Mouse (Mus musculus) forebrain, embryonic 15.5 days (tissue): Measurements from ENCODE around the gene Sys1. TPM values are rescaled to one million over a fixed set of nuclear protein-coding genes. Genes with fewer than 3 reads are reported as not detected.

Experiments used
- ATAC-seq: fragments of 200-750 bp; cut with Nextera tagmentation; replicated peaks from 2 replicates; pipeline ENCODE4 v1.8.0; 2017; ENCODE audit warnings: mild to moderate bottlenecking, moderate TSS enrichment, moderate library complexity
- H3K27ac ChIP-seq: fragments of 300-500 bp; sonication (generic); replicated peaks from 2 replicates; pipeline ENCODE4 v1.5.1; 2015; ENCODE audit warnings: mild to moderate bottlenecking, inconsistent platforms
- H3K27me3 ChIP-seq: fragments of 300-500 bp; sonication (generic); 2 replicates; pipeline ENCODE4 v1.6.1; 2015; ENCODE audit warnings: inconsistent platforms
- H3K36me3 ChIP-seq: fragments of 300-500 bp; sonication (generic); 2 replicates; pipeline ENCODE4 v1.6.1; 2015; ENCODE audit warnings: mild to moderate bottlenecking, inconsistent platforms
- H3K4me1 ChIP-seq: fragments of 300-500 bp; sonication (generic); 2 replicates; pipeline ENCODE4 v1.6.1; 2015; ENCODE audit warnings: inconsistent platforms
- H3K4me2 ChIP-seq: fragments of 300-500 bp; sonication (generic); replicated peaks from 2 replicates; pipeline ENCODE4 v1.6.1; 2015; ENCODE audit warnings: mild to moderate bottlenecking, inconsistent platforms
- H3K4me3 ChIP-seq: fragments of 300-500 bp; sonication (generic); 2 replicates; pipeline ENCODE4 v1.5.1; 2015; ENCODE audit warnings: mild to moderate bottlenecking, inconsistent platforms
- H3K9ac ChIP-seq: fragments of 300-500 bp; sonication (generic); replicated peaks from 2 replicates; pipeline ENCODE4 v1.6.1; 2015; ENCODE audit warnings: mild to moderate bottlenecking, inconsistent platforms
- H3K9me3 ChIP-seq: fragments of 300-500 bp; sonication (generic); 2 replicates; pipeline ENCODE4 v1.6.1; 2016; ENCODE audit warnings: inconsistent platforms
- WGBS: fragments of 180-500 bp; shearing (Covaris S2); methylation state at CpG from one replicate; pipeline ENCODE4 v1.1.7; 2015; ENCODE audit warnings: mixed read lengths; 5-methylcytosine and 5-hydroxymethylcytosine counted together
- polyA plus RNA-seq: library from polyadenylated mRNA; unstranded; fragments of >200 nt; fragmentation: Nextera tagmentation; extraction: Ambion mirVana; gene quantifications from 2 replicates; pipeline ENCODE4 v1.2.1, GENCODE M21; 2015

Gene Sys1
- polyA plus RNA-seq, 1 experiment from 2014 or later: 76.6 TPM

- H3K4me2 ChIP-seq: no peak overlapping the region
- no peak overlapping the region for H3K27ac ChIP-seq
- peaks cover 5% of the 10 kb centered on the region; the same call in 1 of the 2 replicates for H3K36me3 ChIP-seq
- no peak for ATAC-seq
- no peaks in the 10 kb centered on the region for H3K9me3 ChIP-seq
- no peak overlapping the region for H3K9ac ChIP-seq
- peaks cover 17% of the 10 kb centered on the region for H3K4me1 ChIP-seq
- H3K27me3 ChIP-seq: no peaks in the 10 kb centered on the region
- 57% methylated on average over 2 of the region's 2 CpGs for WGBS
- H3K4me3 ChIP-seq: no peak overlapping the region
Observed at GRCm38 (mm10) chr2:164494126-164494525, 37.4 kb downstream of the Sys1 start.

- no peaks in the 10 kb centered on the region for H3K9me3 ChIP-seq
- 63% methylated on average over 1 of the region's 1 CpGs for WGBS
- H3K9ac ChIP-seq: no peak overlapping the region
Observed at GRCm38 (mm10) chr2:164496331-164496730, 39.6 kb downstream of the Sys1 start.

GRCm38 (mm10) chr2:164496847-164497690 lies 40.3 kb downstream of the Sys1 start, which contains the start of gene Pigt:
Gene Pigt (plus strand): TSS chr2:164497520.
- H3K27ac ChIP-seq: peak within 1 kb of the TSS; percentile 70; the same call in 1 of the 2 replicates
- 4% methylated on average over 43 of the region's 43 CpGs for WGBS

More at GRCm38 (mm10) chr2:164496331-164496730, 39.6 kb downstream of the Sys1 start:
- Histone ChIP-seq H3K4me2 (peak overlapping the region; percentile 94; the same call in 1 of the 2 replicates), H3K4me1 (peaks cover 17% of the 10 kb centered on the region), H3K4me3 (peak overlapping the region; percentile 93), H3K27ac (no peak overlapping the region), H3K27me3 (no peaks in the 10 kb centered on the region), H3K36me3 (peaks cover 9% of the 10 kb centered on the region)
- ATAC-seq: no peak

GRCm38 (mm10) chr2:164497691-164498268 lies 41.0 kb downstream of the Sys1 start:
- peak overlapping the region; percentile 76 for H3K9ac ChIP-seq
- ATAC-seq: peak; percentile 65
- no peaks in the 10 kb centered on the region for H3K27me3 ChIP-seq
- peak overlapping the region; percentile 48; the same call in 1 of the 2 replicates for H3K27ac ChIP-seq
- no peaks in the 10 kb centered on the region for H3K9me3 ChIP-seq
- WGBS: 5% methylated on average over 21 of the region's 21 CpGs
- H3K4me3 ChIP-seq: peak overlapping the region; percentile 93
- H3K4me2 ChIP-seq: peak overlapping the region; percentile 94
- H3K4me1 ChIP-seq: peaks cover 17% of the 10 kb centered on the region
- H3K36me3 ChIP-seq: peaks cover 22% of the 10 kb centered on the region

More at GRCm38 (mm10) chr2:164496847-164497690, 40.3 kb downstream of the Sys1 start, which contains the start of gene Pigt:
- Histone ChIP-seq H3K36me3 (peaks cover 15% of the 10 kb centered on the region), H3K4me3 (peak within 1 kb of the TSS; percentile 93), H3K27me3 (no peaks in the 10 kb centered on the region), H3K9ac (peak within 1 kb of the TSS; percentile 76), H3K9me3 (no peaks in the 10 kb centered on the region), H3K4me1 (peaks cover 17% of the 10 kb centered on the region), H3K4me2 (peak within 1 kb of the TSS; percentile 94)
- peak; percentile 96 for ATAC-seq

GRCm38 (mm10) chr2:164499317-164499716 lies 42.6 kb downstream of the Sys1 start:
- no peak overlapping the region for H3K9ac ChIP-seq
- H3K36me3 ChIP-seq: peaks cover 37% of the 10 kb centered on the region
- H3K4me2 ChIP-seq: no peak overlapping the region
- H3K27me3 ChIP-seq: no peaks in the 10 kb centered on the region
- H3K9me3 ChIP-seq: no peaks in the 10 kb centered on the region
- no peak overlapping the region for H3K4me3 ChIP-seq
- H3K27ac ChIP-seq: no peak overlapping the region
- ATAC-seq: no peak
- H3K4me1 ChIP-seq: peaks cover 17% of the 10 kb centered on the region
- WGBS: 74% methylated on average over 5 of the region's 5 CpGs

- no peak for ATAC-seq
- Histone ChIP-seq H3K36me3 (peaks cover 49% of the 10 kb centered on the region), H3K9ac (no peak overlapping the region), H3K4me2 (no peak overlapping the region), H3K4me3 (no peak overlapping the region), H3K27me3 (no peaks in the 10 kb centered on the region), H3K27ac (no peak overlapping the region), H3K4me1 (peaks cover 17% of the 10 kb centered on the region), H3K9me3 (no peaks in the 10 kb centered on the region)
- 95% methylated on average over 7 of the region's 7 CpGs for WGBS
Observed at GRCm38 (mm10) chr2:164500511-164500910, 43.7 kb downstream of the Sys1 start.

GRCm38 (mm10) chr2:164504919-164505318 lies 48.2 kb downstream of the Sys1 start:
- no peak for ATAC-seq
- H3K4me1 ChIP-seq: no peaks in the 10 kb centered on the region
- no peak overlapping the region for H3K4me2 ChIP-seq
- no peaks in the 10 kb centered on the region for H3K27me3 ChIP-seq
- H3K36me3 ChIP-seq: peaks cover 54% of the 10 kb centered on the region
- H3K4me3 ChIP-seq: no peak overlapping the region
- H3K9ac ChIP-seq: no peak overlapping the region
- H3K9me3 ChIP-seq: no peaks in the 10 kb centered on the region
- 94% methylated on average over 3 of the region's 3 CpGs for WGBS
- no peak overlapping the region for H3K27ac ChIP-seq

GRCm38 (mm10) chr2:164505619-164506347 lies 49.0 kb downstream of the Sys1 start:
- peaks cover 48% of the 10 kb centered on the region for H3K36me3 ChIP-seq
- no peak overlapping the region for H3K4me3 ChIP-seq
- WGBS: 95% methylated on average over 4 of the region's 4 CpGs
- H3K4me1 ChIP-seq: no peaks in the 10 kb centered on the region
- no peak overlapping the region for H3K27ac ChIP-seq
- no peaks in the 10 kb centered on the region for H3K9me3 ChIP-seq
- H3K4me2 ChIP-seq: no peak overlapping the region
- H3K9ac ChIP-seq: no peak overlapping the region
- no peak for ATAC-seq
- H3K27me3 ChIP-seq: no peaks in the 10 kb centered on the region

- H3K27ac ChIP-seq: no peak overlapping the region
- no peak overlapping the region for H3K9ac ChIP-seq
- no peak overlapping the region for H3K4me2 ChIP-seq
- no peaks in the 10 kb centered on the region for H3K4me1 ChIP-seq
- H3K27me3 ChIP-seq: no peaks in the 10 kb centered on the region
- no peaks in the 10 kb centered on the region for H3K9me3 ChIP-seq
- 88% methylated on average over 19 of the region's 19 CpGs for WGBS
- no peak for ATAC-seq
- peaks cover 36% of the 10 kb centered on the region for H3K36me3 ChIP-seq
- H3K4me3 ChIP-seq: no peak overlapping the region
Observed at GRCm38 (mm10) chr2:164507811-164508210, 51.0 kb downstream of the Sys1 start.

- Histone ChIP-seq H3K9me3 (no peaks in the 10 kb centered on the region), H3K4me2 (no peak overlapping the region), H3K4me3 (no peak overlapping the region), H3K9ac (no peak overlapping the region), H3K4me1 (no peaks in the 10 kb centered on the region), H3K27ac (no peak overlapping the region), H3K36me3 (peaks cover 7% of the 10 kb centered on the region), H3K27me3 (no peaks in the 10 kb centered on the region)
- 44% methylated on average over 5 of the region's 5 CpGs for WGBS
- no peak for ATAC-seq
Observed at GRCm38 (mm10) chr2:164510621-164511190, 53.9 kb downstream of the Sys1 start.

- Histone ChIP-seq H3K27me3 (no peaks in the 10 kb centered on the region), H3K36me3 (no peaks in the 10 kb centered on the region), H3K4me3 (no peak overlapping the region), H3K27ac (no peak overlapping the region), H3K4me2 (no peak overlapping the region), H3K9ac (no peak overlapping the region), H3K9me3 (no peaks in the 10 kb centered on the region), H3K4me1 (no peaks in the 10 kb centered on the region)
- no peak for ATAC-seq
- 67% methylated on average over 12 of the region's 14 CpGs for WGBS
Observed at GRCm38 (mm10) chr2:164512121-164512909, 55.6 kb downstream of the Sys1 start.
